Mouse (Mus musculus): ENCODE results near the gene Pced1b.
"Not testable (repeated sequence)": the region's sequence is repeated elsewhere in the genome, so short reads cannot be mapped to it uniquely, and the experiment has no call there.

Gene Pced1b

DNA sequence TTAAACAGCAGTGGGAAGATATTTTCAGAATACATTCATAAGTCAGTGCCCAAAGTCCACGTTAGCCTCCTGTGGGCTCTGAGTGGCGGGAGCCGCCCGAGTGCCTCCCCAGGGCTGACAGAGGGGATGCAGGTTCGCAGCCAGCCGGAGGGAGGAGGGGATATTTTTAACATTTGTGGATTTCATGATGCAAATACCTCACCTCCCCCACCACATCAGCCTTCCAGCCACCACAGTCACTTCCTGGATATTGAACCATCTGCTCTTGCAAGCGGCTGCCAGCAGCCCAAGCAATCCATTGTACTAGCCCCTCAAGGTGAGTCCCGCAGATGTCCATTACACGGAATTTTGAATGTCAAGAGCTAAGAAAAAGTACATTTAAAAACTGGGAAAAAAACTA is 95.4 kb downstream of the Pced1b start:
- DNase-seq (ENCODE audit: low spot score in 2 of 2) = no peak

DNA sequence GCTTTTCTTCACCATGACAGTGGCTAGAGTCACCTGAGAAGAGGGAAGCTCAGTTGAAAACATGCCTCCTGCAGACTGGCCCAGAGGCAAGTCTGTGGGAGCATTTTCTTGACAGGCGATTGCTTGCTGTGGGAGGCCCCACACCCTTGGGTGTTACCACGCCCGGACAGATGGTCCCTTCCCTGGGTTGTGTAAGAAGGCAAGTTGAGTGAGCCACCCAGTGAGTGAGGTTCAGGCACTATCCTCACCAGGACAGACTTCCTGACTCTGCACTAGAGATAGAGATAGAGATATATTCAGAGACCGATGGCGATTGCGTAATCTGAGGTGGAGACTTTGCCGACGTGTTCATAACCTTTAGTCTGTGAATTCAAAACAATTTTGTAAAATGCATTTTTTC is 96.0 kb downstream of the Pced1b start:
- no peak for DNase-seq (ENCODE audit: low spot score in 2 of 2)

DNA sequence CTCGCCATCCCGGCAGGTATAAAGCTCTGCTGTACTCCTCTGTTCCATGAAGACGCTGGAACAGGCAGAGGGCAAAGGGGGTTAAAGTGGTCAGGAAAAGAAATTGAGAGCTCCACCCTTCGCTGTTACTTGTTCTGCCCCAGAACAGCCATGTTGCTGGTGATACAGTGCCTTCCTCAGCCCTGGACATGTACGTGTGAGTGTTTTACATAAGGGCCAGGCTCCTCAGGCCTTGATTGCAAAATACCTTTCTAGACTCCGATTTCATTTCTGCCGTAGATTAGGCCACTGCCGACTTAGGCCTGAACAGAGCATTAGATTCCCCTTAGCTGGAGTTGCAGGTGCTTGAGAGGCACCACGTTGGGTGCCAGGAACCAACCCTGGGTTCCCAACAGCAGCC is 97.0 kb downstream of the Pced1b start:
- no peak for DNase-seq (ENCODE audit: low spot score in 2 of 2)

DNA sequence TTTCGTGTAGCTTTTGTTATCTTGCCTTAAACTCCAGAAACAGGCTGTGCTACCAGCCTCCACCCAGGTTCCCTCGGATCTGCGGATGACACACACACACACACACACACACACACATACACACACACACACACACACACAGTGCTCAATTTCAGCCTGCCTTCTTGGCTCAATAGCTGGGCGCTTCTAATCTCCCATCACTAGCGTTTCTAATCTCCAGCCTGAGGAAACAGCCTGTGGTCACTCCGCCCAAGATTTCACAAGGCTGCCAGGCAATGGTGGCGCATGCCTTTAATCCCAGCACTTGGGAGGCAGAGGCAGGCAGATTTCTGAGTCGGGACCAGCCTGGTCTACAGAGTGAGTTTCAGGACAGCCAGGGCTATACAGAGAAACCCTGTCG is 98.2 kb downstream of the Pced1b start:
- DNase-seq (ENCODE audit: low spot score in 2 of 2) = no peak

DNA sequence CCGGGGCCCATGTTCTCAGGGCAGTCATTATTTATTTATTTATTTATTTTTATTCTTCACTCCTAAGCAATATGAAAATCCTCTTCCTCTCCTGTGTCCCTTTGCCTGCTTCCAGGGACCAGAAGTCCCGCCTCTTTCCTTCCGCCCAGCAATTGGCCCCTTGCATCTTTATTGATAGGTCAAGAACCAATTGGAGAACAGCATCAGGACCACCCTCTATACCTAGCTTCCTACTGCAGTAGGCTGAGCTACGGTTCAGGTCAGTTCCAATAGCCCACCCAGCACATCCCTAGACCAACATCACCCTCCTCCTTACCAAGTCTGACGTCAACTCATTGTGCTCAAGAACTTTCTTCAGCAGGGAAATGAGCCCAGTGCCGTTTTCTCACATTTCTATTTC is 99.0 kb downstream of the Pced1b start:
- DNase-seq (ENCODE audit: low spot score in 2 of 2) = no peak

DNA sequence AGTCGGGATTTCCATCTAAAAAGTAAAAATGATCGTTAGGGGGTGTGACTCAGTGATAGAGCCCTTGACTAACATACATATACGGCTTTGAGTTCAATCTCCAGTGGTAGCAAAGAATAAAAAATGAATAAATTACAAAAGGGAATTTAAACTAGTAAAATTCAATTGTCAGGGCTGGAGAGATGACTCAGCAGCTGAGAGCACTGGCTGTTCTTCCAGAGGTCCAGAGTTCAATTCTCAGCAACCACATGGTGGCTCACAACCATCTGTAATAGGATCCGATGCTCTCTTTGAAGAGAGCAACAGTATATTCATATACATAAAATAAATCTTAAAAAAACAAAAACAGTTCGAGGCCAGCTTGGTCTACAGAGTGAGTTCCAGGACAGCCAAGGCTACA is 99.5 kb downstream of the Pced1b start:
- no peak for DNase-seq (ENCODE audit: low spot score in 2 of 2)

DNA sequence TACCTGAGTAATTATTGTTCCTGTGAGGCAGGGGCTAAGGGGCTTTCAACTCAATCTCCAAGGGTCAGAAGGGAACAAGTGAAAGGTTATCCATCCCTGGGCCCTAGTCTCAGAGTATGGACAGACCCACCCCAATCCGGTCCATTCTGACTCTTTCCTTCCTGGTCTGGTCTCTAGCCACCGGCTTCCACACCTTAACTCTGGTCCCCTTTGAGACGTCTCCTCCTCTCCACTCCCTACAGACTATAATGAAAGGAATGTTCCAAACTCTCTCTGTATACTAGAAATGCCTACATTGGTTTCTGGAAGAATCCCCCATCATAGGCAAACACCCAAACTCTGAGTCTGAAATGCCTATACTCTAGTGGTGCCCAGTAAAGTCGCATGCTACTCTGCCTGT is 100.0 kb downstream of the Pced1b start:
- no peak for DNase-seq (ENCODE audit: low spot score in 2 of 2)

DNA sequence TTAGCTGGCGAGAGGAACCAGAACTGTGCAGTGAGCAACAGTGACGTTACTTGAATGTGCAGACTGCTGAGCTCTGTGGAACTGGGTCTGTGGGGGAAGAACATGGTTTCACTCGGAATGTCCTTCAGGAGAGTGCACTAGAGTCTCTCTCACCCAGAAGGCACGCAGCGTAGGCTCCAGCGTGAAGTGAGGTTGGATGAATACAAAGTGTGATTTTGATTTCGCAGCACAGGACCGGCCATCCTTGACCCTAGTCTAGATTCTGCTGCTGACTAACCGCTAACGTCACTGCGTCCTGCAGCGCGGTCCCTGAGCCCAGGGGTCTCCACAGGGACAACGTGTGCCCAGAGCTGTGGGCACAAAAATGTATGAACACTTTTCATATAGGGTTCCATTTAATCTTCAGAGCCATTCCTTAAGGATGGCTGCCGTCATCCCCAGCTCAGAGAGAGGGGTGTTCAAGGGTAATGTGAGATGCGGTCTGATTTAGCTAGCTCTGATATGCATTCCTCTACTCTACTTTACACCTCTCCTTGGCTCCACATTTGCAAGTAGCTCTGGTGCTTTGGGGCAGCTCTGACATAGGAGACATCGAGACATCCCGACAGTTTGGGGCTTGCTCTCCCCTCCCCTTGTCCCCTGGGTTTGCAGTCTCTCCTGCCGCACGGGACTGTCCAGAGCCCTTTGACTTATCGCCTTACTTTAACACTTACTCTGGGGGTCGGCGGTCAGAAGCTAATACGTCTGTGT is 101.8 kb downstream of the Pced1b start:
- no peak for DNase-seq (ENCODE audit: low spot score in 2 of 2)

DNA sequence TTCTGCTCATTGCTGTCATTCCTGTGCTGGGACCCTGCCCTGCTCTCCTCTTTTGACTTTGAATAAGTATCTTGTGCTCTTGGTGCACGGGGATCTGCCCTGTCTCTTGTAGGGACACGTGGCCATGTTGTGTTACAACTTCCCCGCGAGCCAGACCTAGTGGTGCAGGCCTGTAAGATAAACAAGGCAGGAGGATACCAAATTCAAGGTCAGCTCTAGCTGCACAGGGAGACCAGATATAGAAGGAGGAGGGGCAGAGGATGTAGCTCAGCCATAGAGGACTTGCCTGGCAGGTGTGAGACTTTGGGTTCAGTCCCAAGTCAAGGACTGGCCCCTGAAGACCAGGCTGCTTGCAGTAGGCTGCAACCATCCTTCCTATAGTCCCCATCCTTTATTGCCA is 103.6 kb downstream of the Pced1b start:
- no peak for DNase-seq (ENCODE audit: low spot score in 2 of 2)

DNA sequence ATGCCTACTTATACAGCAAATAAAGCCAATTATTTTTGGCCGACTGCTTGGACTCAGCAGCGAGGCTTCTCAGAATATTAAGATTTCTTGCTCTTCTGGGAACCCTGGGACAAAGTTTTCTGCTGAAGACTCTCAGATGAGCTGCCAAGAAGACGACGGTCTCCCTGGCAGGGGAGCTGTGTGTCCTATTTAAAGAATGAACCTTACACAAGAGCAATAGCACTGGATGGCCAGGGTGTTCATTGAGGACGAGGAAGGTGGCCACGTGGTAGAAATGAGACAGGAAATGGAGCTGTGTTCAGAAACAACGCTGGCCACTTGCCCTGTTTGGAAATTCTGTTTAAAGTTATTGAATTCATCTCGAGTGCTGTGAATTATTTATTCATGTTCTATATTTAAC is 104.1 kb downstream of the Pced1b start:
- peak in 1 of 2 experiments; percentile 23 for DNase-seq (ENCODE audit: low spot score in 2 of 2)

DNA sequence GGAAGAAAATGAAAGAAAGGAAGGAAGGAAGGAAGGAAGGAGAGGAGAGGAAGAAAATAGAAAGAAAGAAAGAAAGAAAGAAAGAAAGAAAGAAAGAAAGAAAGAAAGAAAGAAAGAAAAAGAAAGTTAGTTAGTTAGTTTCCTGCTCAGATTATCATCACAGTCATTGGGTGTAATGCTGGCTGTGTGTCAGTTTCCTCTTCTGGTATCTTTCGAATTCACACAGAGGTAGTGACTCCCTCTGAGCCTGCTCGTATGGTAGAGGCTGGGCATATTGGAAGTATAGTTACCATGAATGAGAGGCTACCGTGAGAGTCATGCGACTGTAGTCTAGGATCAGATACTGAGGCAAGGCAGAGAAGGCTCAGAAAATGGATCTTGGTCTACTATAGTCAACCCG is 104.8 kb downstream of the Pced1b start:
- DNase-seq (ENCODE audit: low spot score in 2 of 2) = no peak

DNA sequence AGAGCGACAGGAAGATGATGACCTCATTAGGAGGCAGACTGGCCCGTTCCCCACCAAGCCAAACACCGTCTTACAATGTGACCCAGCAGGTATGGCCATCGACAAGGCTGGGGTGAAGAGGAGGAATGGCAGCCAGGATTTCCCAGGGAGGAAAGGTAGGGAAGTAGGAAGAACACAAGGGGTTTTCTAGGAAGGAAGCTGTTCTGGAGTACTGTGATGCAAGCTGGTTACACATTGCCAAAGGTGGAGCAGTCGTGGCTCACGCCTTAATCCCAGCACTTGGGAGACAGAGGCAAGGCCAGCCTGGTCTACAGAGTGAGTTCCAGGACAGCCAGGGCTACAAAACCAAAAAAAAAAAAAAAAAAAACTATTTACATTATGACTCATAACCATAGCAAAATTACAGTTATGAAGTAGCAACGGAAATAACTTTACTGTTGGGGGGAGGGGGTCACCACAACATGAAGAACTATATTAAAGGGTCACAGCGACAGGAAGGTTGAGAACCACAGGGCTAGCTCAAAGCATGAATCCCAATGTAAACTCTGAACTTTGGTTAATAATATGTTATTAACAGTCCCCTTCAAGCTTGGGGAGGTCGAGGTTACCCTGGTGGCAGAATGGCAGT is 108.9 kb downstream of the Pced1b start:
- no peak for DNase-seq (ENCODE audit: low spot score in 2 of 2)

DNA sequence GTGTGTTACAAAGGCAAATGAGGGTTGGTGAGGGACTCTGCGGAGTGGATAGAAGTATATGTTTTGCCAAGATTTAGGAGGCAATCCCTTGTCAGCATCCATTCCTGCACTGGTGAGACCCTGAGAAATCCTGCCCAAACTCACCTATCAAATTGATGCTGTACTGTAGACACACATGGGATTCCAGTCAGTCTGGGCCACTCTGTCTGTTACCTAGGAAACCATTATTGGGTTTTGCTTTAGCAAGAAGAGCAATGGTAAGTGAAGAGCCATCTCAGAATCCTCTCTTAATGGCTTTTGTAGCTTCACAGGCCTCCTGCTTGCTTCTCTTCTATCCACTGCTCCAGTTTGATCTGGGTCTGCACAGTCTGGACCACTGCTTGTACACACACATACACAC is 110.1 kb downstream of the Pced1b start:
- no peak for DNase-seq (ENCODE audit: low spot score in 2 of 2)

DNA sequence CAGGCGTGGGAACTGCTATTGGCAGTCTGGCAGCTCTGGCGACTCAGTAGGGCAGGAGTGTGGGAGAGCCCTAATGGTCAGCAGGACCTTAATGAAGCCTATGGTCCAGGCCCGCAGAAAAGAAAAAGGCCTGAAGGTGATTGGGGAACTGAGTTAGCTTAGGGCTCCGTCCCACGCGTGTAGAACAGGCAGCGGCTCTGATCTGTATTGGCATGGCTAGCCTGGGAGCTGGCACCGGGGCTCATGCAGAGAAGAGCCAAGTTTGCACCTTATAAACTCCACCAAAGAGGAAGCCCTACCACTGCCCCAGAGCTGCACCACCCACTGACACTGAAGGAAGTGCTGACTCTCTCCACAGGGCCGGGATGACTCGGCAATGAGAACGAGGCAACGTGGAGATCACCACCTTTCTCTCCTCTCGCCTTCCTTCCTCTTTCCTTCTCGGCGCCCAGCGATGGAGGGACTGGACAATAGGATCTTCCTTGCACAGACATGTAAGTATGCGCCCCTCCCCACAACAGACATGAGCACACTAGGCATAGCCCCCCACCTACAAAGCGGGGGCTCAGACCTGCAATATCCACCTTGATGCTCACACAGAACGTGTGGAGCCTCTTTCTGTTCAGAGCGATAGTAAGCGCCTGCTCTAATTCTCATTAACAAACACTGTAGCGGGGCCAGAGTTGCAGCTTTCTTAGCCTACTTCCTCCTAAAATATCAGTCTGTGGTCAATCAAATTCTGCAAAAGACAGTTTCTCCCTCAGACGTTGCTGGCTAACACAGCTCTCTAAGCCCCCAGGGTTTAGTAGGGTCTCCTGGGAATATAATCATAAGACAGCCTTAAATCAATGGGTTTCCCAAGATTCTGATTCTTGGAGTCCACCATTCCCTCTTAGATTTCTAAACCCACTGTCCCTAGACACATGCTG is 114.2 kb downstream of the Pced1b start:
- DNase-seq (ENCODE audit: low spot score in 2 of 2) = no peak

DNA sequence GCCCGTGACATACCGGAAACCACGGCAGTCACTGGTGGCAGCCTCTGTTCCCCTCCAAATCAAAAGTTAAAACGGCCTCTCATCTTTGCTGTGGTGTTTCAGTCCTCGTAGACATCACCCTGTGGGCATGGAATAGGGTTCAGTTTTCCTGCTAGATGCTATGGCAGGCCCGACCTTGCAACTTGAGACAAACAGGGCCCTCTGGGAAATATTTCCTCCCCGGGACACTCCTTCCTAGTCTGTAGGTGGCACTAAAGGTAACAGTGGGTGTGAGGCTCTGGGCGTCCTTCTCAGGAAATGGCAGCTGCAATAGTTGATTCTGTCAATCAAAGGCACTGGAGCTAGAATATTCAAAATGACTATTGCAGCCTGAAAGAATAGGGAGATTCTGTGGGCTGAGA is 114.9 kb downstream of the Pced1b start:
- no peak for DNase-seq (ENCODE audit: low spot score in 2 of 2)

DNA sequence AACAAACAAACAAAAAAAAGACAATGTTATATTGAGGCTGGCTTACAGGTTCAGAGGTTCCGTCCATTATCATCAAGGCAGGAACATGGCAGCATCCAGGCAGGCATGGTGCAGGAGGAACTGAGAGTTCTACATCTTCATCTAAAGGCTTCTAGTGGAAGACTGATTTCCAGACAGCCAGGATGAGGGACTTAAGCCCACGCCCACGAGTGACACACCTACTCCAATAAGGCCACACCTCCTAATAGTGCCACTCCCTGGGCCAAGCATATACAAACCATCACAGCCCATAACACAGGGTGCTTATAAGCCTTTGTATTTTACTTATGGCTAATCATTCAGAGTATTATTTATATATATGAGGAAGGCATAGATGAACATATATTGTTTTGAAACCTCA is 117.4 kb downstream of the Pced1b start:
- not testable (repeated sequence) for DNase-seq (ENCODE audit: low spot score in 2 of 2)

DNA sequence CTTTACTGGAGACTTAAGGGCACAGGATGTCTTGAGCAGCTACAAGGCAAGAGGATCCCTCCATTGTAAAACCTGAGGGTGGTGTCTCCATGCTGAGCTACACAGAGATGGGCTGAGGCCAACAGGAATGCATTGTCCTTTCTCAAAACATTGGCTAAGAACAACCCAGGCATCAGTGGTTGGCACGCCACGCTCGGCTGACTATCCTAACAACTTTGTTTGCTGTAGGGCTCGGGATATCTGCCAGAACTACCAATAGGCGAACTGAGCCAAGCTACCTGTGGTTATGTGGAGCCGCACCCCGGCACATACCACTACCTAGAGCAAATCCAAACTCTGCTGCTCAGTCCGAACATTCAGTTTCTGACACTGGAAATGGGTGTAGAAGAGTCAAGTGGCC is 118.1 kb downstream of the Pced1b start:
- DNase-seq (ENCODE audit: low spot score in 2 of 2) = no peak

DNA sequence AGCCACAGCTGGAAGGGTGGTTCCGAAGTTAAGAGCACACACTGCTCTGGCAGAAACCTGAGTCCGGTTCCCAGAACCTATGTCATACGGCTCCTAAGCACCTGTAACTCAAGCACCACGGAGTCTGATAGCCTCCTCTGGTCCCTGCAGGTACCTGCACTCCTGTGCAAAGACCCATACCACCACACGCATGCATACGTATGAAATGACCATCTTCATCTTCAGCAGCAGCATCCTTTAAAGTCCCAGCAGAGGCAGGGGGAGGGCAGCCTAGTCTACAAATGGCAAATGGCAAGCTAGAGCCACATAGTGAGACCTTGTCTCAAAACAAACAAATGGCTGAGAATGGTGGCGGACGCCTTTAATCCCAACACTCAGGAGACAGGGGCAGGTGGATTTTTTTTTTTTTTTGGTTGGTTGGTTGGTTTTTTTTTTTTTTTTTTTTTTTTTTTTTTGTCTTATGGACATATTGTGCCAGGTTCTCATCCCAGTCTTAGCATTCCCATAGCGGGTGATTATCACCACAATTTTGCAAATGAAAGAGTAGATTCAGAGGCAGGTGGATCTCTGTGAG is 121.2 kb downstream of the Pced1b start:
- no peak for DNase-seq (ENCODE audit: low spot score in 2 of 2)

DNA sequence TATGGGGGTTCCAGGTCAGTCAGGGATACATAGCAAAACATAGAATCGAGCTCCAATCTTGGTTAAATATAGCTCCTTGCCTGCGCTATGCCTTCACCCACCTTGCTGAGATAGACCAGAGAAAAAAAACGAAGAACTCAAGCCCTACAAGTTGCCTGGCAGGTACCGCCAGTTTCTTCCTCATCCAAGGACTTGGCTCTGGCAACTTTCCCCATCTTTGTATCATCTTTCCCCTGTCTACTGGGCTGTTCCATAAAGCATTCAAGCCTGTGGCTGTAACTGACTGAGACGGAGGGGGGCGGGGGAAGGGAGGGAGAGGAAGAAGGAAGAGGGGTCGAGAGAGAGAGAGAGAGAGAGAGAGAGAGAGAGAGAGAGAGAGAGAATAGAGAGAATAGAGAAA is 121.7 kb downstream of the Pced1b start:
- DNase-seq (ENCODE audit: low spot score in 2 of 2) = no peak

DNA sequence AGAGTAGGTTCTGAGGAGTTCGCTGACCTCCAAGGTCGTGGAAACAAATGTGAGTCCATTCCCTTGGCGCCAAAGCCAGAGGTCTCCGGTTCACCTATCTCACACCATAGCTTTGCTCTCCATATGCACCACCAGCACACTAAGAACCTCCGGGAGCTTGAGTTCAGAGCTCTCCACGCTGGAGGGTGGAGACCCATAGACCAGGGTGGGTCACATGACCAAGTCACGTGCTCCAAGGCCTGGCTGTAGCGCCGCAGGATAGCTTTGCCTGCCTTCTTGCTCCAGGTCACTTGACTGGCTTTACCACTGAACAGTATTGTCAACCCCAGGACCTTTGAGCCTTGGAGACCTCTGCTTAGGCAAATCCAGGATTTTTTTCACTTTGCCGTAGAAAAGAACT is 122.2 kb downstream of the Pced1b start:
- no peak for DNase-seq (ENCODE audit: low spot score in 2 of 2)

DNA sequence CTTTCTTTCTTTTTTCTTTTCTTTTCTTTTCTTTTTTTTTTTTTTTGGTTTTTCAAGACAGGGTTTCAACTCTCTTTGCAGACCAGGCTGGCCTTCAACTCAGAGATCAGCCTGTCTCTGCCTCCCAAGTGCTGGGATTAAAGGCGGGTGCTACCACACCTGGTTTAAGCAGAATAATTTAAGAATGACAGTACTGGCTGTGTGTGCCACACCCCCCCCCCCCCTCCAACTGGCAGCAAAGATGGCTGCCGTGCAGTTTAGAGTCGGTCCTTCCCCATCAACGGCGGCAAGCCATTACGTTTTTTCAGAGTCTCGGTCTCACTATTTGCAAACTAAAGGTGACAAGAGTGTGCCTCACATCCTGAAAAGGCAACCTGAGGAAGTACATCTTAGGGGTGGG is 124.0 kb downstream of the Pced1b start:
- no peak for DNase-seq (ENCODE audit: low spot score in 2 of 2)

DNA sequence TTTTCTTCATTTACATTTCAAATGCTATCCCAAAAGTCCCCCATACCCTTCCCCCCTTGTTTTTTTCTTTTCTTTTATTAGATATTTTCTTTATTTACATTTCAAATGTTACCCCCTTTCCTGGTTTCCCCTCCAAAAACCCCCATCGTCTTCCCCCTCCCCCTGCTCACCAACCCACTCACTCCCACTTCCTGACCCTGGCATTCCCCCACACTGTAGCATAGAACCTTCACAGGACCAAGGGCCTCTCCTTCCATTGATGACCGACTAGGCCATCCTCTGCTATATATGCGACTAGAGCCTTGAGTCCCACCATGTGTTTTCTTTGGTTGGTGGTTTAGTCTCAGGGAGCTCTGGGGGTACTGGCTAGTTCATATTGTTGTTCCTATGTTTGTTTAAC is 125.1 kb downstream of the Pced1b start:
- not testable (repeated sequence) for DNase-seq (ENCODE audit: low spot score in 2 of 2)

Measured in urinary bladder, postnatal 4 days (tissue).